Mouse (Mus musculus): ENCODE measurements around the gene Tmem120a.
A peak's percentile ranks its signal among the peaks of the same experiment; 100 is the strongest.

Gene Tmem120a

DNA sequence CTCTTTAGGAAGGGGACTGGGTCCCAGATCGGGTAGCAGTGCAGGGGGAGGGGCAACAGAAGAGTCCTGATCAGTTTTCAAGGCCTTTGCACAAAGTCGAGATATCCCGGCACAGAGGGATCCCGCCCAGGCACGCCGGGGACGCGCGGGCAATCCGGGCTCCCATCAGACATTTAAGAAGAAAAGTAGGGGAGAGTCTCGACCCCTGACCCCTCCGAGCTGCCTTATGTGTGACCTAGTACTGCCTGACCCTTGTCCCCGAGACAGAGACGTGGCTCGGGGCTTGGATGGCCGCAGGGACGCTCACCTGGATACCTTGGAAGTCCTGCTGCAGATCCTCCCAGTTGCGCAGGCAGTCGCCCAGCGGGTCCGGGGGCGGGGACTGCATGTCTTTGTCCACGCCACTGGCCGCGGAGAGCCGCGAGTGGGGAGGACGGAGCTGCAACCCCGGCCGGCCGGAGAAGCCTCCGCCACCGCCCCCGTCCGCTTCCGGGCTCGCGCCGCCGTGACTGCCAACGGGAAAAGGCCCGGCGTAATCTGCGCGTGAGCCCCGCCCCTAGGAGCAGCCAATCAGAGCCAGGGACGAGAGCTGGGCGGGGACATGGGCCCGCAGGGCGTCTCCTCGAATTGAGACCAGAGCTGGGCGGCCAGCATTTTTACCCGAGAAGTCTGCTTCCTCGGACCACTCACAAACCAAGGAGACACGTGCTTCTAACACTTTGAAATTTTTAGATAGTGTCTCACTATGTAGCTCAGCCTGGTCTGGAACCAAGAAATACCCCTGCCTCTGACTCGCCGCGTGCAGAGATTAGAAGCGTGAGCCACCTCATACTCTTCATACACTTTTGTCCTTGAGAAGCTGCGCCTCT is at the start of gene Tmem120a:
Tmem120a (minus strand) TSS at position 708 of the 869 bp plus-strand sequence.
- peak; percentile 97 for DNase-seq (ENCODE audit: low spot score)

DNA sequence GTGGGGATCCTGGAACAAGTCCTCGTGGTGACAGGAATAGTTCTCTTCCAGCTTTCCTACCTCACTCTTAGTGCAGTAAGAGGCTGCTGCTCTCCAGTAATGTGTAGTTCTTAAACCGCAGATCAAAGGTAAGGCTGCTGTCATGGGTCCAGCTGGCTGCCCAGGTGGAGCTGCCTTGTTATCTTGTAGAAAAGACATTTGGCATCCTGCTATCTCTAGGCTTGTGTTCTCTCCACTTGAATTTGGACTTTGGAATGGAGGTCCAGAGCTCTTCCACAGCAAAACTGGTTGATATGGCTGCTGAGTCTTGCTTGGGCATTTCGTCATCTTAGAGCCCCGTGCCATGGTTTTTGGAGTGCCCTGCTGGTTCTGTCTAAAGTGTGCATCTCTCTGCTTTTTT is 38.7 kb upstream of the Tmem120a start:
- DNase-seq (ENCODE audit: low spot score) = no peak

DNA sequence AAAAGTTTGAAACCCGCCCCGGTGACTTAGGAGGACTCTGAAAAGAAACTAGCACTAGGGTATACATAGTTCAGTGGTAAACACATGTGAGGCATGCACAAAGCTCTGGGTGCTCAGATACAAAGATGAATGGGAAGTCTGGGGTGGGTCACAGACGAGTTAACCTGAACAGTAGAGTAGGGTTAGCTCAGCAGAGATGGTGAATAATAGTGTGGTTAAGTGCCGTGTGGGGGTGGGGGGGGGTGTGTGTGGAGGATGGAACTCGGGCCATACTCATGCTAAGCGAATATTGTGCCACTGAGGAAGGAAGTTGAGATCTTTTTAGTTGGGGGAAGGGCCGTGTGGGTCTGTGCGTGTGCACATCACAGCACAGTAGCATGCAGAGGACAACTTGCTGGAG is 36.1 kb upstream of the Tmem120a start:
- DNase-seq (ENCODE audit: low spot score) = no peak

DNA sequence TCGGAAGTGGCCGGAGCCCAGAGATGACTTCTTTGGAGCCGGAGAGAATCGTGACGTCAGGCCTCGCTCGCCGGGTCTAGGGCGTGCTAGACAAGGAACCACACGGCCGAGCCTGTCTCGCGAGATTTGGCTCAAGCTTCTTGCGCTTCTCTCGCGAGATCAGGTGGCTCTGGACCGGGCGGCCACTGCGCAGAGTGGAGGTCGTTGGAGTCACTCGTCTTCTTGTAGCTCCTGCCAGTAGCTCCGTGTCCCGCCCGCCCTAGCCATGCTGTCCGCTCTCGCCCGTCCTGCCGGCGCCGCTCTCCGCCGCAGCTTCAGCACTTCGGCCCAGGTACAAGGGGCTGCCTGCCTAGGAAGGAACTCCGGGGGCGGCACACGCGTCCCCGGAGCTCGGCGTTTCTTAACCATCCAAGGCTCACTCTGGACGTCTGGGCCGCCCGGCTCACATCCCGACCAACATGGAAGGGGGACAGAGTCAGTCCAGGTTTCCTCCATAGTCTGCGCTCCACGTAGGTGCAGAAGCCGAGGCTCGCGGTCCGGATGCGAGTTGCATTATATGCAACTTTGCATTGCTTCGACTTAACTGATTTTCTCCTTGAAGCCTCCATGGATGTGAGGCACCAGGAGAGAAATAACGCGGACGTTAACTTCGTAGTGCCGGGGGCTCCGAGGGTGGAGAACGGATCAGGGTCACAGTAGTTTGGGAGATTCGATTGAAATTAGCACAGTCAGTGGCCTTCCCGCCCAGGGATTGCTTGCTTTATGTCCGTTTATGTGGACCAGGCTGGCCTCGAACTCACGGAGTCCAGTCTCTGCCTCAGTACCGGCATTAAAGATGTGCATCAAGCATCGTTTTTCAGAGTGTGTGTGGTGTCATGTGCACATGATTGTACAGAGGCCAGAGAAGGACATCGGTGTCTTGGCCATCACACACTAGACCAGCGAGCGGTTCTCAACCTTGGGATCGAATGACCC is 34.5 kb upstream of the Tmem120a start, which contains the start of gene Mdh2:
Mdh2 (plus strand) TSS at position 10 of the 975 bp plus-strand sequence.
- peak; percentile 100 for DNase-seq (ENCODE audit: low spot score)

DNA sequence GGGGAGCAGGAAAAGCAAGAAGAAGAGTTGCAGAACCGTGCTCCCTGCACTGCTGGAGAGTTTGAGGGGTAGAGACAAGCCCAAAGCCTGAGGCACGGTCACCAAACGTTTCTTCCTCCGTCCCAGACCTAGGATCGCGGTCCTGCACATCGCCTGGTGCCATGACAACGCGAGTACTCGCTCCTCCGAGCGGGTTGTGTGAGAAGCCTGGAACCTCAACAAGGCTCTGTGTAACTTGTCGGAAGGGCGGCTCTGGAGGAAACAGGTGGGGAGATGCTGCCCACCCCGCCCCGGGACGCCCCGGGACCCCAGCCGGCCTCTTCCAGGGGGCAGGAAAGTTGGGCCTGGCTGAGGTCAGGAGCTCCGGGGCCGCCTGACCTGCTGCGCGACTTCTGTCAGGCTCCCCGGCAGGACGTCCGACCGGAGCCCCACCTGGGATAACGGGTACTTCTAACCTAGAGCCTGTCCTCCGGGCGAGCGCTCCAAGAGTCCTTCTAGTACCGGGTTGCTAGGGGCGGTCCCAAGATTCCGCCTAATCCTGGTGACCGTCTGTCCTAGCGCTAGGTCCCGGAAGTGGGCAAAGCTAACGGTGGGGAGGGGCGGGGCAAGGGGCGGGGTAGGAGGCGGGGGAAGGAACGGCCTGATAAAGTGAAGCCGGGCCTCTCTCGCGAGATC is 33.7 kb upstream of the Tmem120a start, which contains the start of gene Styxl1:
Styxl1 (minus strand) TSS at position 590 of the 675 bp plus-strand sequence.
- peak; percentile 65 for DNase-seq (ENCODE audit: low spot score)

DNA sequence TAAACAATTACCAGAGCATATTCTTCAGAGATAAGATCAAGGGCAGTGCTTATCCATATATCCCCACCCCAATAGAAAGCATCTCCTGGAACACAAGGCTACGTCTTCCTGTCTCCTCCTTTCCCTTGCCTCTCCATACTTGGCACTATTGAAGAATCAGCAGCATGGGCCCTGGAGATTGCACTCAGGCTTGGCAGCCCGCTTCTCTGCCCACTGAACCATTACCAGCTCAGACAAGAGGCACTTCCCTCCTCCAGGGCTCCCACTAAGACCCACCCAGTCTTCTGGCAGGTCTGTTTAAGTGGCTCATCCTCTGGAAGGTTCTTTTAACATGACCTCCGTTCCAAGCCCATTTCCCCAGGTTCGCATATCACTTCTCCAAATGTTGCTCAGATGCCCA is 32.3 kb upstream of the Tmem120a start:
- DNase-seq (ENCODE audit: low spot score) = no peak

DNA sequence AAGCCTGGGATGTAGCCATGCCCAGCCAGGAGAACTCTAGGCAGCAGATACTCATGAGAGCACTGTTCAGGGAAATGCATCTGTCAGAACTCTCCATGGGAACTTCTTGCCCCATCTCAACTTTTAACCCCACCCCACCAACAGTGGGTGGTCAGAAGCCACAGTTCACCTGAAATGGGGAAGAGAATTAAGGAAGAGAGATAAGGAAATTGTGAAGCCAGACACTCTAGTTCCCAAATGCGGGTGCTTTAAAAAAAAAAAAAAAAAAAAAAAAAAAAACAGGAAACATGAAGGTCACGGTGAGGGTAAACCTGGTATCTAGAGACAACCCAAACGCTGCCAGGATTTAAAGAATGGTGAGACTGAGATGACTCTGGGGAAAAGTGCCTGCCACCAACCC is 28.3 kb upstream of the Tmem120a start:
- no peak for DNase-seq (ENCODE audit: low spot score)

DNA sequence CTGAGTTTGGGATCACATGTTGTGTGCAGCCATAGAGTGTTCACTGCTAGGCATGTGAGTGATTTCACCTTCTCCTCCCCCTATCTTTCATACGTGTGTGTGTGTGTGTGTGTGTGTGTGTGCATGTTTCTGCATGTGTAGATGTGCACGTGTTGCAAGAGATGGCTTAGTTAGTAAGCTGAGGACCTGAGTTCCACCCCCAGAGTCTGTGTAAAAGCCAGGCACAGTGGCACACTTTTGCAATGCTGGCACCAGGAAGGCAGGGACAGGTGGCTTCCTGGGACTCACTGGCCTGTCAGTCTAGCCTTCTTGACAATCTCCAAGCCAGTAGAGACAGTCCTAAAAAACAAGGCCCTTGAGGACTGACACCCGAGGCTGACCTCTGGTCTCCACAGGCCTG is 20.7 kb upstream of the Tmem120a start:
- DNase-seq (ENCODE audit: low spot score) = no peak

DNA sequence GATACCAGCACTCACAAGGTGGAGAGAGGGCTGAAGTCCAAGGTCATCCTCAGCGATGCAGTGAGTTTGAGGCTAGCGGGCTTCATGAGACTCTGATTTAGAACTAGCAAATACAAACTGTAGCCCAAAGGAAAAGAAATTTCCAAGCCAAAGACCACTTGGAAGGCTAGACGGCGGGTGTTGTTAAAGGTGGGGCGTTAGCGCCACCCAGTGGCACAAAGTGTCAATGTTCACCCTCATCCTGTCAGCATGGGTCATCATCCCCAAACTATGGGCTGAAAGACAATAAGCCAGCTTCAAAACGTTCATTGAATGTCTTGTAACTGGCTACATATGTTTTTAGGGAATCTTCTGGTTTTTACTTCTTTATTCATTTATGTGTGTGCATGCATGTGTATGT is 19.3 kb upstream of the Tmem120a start:
- peak; percentile 89 for DNase-seq (ENCODE audit: low spot score)

DNA sequence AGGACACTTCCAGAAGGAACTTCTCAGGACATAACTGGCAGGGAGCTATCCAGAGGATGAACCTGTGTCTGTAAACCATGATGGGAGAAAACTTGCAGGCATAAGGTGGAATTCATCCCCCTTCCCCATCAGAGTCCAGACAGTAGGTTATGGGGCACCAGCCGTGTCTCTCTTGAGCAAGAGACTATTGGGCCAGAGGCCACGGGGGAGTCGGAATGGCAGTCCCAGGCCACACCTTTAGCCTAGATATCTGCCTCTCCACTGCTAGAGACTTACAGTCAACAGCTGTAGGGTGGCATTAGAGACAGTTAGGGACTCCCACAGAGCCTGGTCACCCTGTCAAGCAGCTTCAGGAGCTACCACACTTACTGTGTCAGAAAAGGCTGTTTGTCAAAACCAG is 17.6 kb upstream of the Tmem120a start:
- DNase-seq (ENCODE audit: low spot score) = no peak

DNA sequence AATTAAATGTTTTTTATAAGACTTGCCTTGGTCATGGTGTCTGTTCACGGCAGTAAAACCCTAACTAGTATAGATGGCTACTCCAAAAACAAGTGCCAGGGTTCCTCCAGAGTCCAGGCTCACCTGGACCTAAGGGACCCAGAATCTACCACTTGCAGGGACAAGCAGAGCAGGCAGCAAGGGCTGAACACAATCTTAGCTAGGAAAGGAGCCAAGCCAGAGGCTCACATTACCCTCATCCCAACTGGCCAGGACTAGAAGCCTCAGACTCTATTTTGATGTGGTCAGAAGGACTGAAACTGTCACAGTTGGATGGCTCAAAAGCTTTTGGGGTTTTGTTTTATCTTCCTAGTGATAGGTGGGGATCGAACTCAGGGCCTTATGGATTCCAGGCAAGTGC is 7.3 kb upstream of the Tmem120a start:
- DNase-seq (ENCODE audit: low spot score) = no peak

DNA sequence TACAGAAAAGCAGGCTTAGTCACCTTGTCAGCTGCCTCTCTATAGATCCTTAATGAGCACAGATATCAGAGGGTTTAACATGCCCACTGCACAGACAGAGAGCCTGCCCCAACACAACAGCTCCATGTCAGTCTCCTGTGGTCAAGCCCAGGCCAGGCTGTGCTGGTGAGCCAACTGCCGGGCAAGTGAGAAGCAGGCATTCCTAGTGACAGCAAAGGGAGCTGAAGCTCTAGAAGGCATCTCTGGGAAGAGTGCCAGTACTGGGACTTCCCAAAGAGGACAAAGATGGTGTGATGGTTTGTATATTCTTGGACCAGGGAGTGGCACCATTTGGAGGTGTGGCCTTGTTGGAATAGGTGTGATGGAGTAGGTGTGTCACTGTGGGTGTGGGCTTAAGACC is 6.8 kb upstream of the Tmem120a start:
- no peak for DNase-seq (ENCODE audit: low spot score)

DNA sequence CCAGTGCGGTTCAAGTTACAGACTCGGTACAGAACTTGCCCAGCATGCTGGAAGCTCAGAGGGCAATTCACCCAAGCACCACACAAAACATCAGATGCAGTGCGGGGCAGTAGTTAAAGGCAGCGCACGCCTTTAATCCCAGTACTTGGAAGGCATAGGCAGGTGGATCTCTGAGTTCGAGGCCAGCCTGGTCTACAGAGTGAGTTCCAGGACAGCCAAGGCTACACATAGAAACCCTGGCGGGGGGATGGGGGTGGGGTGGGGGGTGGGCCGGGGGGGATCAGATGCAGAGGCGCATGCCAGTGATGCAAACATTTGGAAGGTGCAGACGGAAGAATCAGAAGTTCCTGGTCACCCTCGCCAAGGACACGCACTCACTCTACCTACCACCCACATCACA is 494 bp upstream of the Tmem120a start:
- no peak for DNase-seq (ENCODE audit: low spot score)

DNA sequence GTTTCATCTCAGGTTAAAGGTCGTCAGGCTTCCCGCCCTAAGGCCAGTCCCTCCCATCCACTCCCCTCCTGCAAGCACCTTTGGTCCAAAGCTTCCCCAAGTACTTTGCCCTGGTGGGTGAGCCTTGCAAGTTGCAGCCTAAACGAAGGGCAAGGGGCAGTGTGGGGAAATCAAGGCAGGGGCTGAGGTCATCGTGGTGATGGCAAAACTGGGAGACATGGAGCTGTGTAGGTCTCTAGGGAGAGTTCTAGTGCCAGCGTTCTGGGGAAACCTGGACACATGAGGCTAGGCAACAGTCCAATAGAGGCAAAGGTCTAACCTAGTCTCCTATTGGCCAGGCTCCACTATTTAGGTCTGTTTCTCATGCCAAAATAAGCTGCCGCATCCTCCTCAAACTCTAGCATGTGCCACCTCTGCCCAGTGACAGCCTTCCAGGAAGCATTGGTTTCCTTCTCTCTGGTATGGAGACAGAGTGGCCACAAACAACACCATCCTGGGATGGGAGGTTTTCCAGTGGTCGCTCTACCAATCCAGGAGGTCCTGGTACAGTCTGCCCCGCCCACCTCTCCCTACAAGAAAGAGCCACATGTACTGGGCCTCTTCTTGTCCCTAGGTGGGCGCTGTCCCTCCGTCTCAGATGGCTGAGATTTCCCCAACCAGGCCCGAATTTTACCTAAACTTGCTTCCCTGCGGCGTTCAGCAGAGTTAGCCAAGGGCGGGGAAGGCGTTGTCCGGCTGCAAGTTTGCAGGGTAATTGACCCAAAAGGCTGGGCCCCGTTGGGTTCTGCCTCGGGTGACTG is 1.1 kb downstream of the Tmem120a start:
- peak; percentile 73 for DNase-seq (ENCODE audit: low spot score)

DNA sequence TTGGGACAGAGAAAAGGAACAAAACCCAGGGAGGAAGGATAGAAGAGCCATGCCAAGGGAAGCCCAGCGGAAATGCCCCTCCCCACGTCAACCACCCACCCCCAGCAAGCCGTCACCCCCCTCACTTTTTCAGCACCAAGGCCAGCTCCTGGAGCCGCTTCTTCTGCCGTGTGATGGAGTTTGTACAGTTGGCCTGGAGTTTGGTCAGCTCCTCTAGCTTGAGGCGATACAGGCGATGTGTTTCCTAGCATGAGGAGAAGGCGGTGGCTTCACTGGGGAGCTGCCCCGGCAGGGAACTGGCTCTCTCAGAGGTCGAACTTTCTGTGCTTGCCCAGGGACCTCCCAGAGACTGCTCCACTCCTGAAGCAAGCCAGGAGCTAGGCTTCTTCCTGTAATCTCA is 2.1 kb downstream of the Tmem120a start:
- peak; percentile 26 for DNase-seq (ENCODE audit: low spot score)

DNA sequence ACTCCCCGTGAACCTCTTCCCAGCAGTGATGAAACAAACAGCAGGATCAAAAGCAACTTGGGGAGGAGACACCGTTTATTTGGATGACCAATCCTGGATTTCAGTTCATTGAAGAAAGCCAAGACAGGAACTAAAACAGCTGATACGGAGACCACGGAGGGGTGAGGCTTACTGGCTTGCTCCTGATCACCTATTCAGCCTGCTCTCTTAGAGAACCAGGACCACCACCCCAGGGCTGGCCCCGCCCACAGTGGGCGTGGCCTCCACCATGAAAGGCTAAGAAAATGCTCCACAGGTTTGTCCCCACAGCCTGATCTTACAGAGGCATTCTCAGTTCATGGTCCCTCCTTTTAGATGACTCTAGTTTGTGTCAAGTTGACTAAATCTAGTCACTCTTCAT is 6.0 kb downstream of the Tmem120a start:
- DNase-seq (ENCODE audit: low spot score) = peak; percentile 20

DNA sequence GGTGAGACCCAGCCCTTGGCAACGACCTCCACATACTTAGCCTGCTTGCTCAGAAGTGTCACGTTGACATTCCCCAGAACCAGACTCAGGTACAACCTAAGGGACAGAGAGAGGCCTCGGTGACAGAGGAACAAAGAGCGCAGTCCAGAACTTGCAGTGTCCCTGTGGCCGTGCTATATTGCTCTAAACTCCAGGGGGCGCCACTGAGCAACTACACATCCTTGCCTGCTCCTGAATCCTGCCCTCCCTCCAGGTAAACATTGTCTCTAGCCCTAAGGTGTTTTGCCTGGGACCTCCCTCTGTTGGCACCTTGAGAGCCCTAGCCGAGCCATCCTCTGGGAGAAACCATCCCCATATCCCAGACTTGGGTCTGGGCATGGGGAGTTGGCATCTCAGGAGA is 7.1 kb downstream of the Tmem120a start:
- DNase-seq (ENCODE audit: low spot score) = peak; percentile 18

DNA sequence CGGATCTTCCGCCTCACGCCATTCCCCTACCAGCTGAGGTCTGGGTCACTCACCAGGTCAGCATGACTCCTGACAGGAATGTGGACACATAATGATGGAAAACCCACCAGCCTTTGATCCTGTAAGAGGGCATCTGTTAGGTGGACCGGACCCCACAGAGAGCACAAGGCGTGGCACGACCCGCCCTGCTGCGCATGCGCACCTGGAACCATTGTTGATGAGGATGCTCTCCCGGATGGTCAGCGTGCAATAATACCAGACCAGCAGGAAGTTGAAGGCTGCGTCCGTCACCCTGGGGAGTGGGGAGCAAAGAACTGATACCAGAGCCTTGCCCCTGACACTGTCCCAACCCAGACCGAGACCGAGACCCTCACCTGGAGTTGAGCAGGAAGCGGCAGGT is 7.7 kb downstream of the Tmem120a start:
- no peak for DNase-seq (ENCODE audit: low spot score)

DNA sequence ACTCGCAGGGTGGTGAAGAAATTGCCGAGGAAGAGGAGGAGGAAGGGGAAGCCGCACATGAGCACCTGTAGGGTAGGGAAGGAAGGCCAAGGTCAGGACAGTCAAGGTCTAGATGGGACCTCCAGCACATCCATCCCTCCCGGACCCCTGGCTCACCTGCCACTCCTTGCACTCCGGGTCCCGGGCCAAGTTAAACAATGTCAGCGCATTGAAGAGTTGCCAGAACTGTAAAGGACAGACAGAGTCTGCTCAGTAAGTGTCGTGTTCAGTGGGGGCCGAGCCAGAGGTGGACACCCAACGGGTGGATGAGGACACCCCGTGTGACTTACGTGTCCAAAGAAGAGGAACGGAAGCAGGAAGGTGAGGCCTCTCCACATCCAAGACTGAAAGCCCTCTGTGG is 8.5 kb downstream of the Tmem120a start:
- DNase-seq (ENCODE audit: low spot score) = no peak

DNA sequence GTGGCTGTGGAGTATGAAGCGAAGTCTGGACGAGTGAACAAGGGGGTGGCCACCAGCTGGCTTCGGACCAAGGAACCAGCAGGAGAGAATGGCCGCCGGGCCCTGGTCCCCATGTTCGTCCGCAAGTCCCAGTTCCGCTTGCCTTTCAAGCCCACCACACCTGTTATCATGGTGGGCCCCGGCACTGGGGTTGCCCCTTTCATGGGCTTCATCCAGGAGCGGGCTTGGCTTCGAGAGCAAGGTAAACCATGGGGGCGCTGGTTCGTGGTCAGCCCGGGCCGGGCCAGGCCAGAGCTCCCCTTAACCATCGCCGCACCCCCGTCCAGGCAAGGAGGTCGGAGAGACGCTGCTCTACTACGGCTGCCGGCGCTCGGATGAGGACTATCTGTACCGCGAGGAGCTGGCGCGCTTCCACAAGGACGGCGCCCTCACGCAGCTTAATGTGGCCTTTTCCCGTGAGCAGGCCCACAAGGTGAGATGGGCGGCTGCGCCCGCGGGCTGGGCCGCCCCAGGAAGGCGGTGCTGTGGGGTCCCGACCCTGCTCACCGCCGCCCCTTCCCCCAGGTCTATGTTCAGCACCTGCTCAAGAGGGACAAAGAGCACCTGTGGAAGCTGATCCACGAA is 10.1 kb downstream of the Tmem120a start:
- DNase-seq (ENCODE audit: low spot score) = no peak

DNA sequence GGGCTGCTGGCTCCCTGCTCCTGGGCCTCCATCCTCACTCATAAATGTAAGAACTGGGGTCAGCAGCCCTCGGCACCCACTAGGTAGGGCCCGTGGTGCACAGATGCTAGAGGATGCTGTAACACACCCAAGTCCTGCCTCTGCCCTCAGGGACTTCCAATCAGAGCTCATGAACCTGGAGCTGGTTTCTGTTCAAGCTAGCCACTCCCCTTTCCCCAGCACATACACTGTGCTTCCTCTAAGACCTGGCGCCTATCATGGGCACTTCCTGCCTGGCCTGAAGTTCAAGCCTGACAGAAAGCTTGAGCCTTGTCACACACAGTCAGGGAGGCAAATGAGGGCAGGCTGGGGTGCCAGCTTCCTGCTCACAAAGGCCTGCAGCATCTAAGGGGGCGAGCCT is 11.2 kb downstream of the Tmem120a start:
- no peak for DNase-seq (ENCODE audit: low spot score)
